Mouse (Mus musculus): ENCODE measurements around the gene Hist1h2bh. TPM values are rescaled to one million over a fixed set of nuclear protein-coding genes. Genes with fewer than 3 reads are reported as not detected.
A peak's percentile ranks its signal among the peaks of the same experiment; 100 is the strongest.
"Not testable (repeated sequence)": the region's sequence is repeated elsewhere in the genome, so short reads cannot be mapped to it uniquely, and the experiment has no call there.

Gene Hist1h2bh
- polyA plus RNA-seq, 1 experiment from 2014 or later = 0.95 TPM

GRCm38 (mm10) chr13:23554925-23555838 lies 12.0 kb upstream of the Hist1h2bh start:
- H3K4me1 ChIP-seq = peaks cover 23% of the 10 kb centered on the region
- ATAC-seq (ENCODE audit: low FRiP score) = peak; percentile 88
- WGBS = under 1% methylated on average over 54 of the region's 54 CpGs
- peak overlapping the region; percentile 56 for H3K4me3 ChIP-seq (replicated peaks)
- H3K36me3 ChIP-seq (replicated peaks) = no peaks in the 10 kb centered on the region
- peak overlapping the region; percentile 99 for H3K27ac ChIP-seq
- H3K9me3 ChIP-seq = no peaks in the 10 kb centered on the region
- H3K4me2 ChIP-seq = peak overlapping the region; percentile 93
- no peaks in the 10 kb centered on the region for H3K27me3 ChIP-seq
- H3K9ac ChIP-seq = peak overlapping the region; percentile 89

DNA sequence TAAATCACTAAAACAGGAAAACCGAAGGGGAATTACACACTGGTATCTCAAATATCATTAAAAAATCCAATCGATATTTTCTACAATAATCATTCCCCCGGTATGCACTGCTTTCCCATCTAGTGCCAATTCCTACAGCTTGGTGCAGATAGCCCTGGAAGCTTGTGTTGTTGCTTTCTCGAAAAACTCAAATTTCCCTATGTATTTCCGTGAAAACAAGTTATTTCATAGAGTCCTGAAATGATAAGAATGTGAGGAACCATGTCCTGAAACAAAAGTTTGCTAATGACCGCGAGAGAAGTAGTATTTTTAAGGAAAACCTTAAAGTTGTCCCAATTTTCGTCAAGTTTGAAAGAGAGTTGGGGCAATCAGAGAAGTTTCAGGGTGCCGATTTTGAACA lies 11.2 kb upstream of the Hist1h2bh start:
- Histone ChIP-seq H3K27ac (peak overlapping the region; percentile 99), H3K4me3 (replicated peaks) (peak overlapping the region; percentile 56), H3K4me2 (peak overlapping the region; percentile 93), H3K4me1 (peaks cover 23% of the 10 kb centered on the region), H3K27me3 (no peaks in the 10 kb centered on the region), H3K9ac (peak overlapping the region; percentile 89), H3K36me3 (replicated peaks) (no peaks in the 10 kb centered on the region), H3K9me3 (no peaks in the 10 kb centered on the region)
- 26% methylated on average over 9 of the region's 9 CpGs for WGBS
- no peak for ATAC-seq (ENCODE audit: low FRiP score)

GRCm38 (mm10) chr13:23552962-23553361 lies 9.8 kb upstream of the Hist1h2bh start, which contains the start of gene Hist1h1d:
Hist1h1d (plus strand) TSS chr13:23553262.
- Histone ChIP-seq H3K4me3 (replicated peaks) (no peak within 1 kb of the TSS), H3K27ac (peak within 1 kb of the TSS; percentile 99), H3K27me3 (no peaks in the 10 kb centered on the region)

GRCm38 (mm10) chr13:23551931-23552914 lies 9.0 kb upstream of the Hist1h2bh start:
- H3K9me3 ChIP-seq = no peaks in the 10 kb centered on the region
- H3K4me3 ChIP-seq (replicated peaks) = peak overlapping the region; percentile 45
- H3K27me3 ChIP-seq = no peaks in the 10 kb centered on the region
- H3K27ac ChIP-seq = peak overlapping the region; percentile 94
- peak overlapping the region; percentile 58 for H3K4me2 ChIP-seq
- 0 out of 2 replicates have a peak overlapping the region, but pooled peaks have one; percentile 67 for H3K9ac ChIP-seq
- no peaks in the 10 kb centered on the region for H3K36me3 ChIP-seq (replicated peaks)
- peaks cover 23% of the 10 kb centered on the region for H3K4me1 ChIP-seq
- WGBS = 46% methylated on average over 8 of the region's 8 CpGs
- no peak for ATAC-seq (ENCODE audit: low FRiP score)

More at GRCm38 (mm10) chr13:23552962-23553361, 9.8 kb upstream of the Hist1h2bh start, which contains the start of gene Hist1h1d:
- ATAC-seq (ENCODE audit: low FRiP score) = no peak
- Histone ChIP-seq H3K4me1 (peaks cover 23% of the 10 kb centered on the region), H3K36me3 (replicated peaks) (no peaks in the 10 kb centered on the region), H3K9ac (no peak within 1 kb of the TSS), H3K4me2 (peak within 1 kb of the TSS; percentile 93), H3K9me3 (no peaks in the 10 kb centered on the region)

DNA sequence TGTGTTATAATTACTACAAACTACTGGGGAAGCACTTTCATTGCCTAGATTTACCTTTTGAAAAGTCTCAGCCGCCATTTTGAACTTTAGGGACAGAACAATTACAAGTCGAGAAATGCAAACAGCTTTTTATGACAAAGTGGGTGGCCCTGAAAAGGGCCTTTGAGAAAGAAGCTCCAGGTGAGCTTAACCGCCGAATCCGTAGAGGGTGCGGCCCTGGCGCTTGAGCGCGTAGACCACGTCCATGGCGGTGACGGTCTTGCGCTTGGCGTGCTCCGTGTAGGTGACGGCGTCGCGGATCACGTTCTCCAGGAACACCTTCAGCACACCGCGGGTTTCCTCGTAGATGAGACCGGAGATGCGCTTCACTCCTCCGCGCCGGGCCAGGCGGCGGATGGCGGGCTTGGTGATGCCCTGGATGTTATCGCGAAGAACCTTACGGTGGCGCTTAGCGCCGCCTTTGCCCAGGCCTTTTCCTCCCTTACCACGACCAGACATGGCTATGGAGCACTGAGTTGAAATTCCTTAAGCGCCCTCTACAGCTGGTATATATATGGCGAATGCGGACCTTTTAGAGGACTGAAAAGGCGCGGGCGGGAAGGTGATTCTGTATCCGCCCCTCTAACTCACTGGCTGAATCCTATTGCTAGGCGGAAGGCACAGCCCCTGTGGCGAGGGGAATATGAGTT lies 8.1 kb upstream of the Hist1h2bh start, which contains the start of gene Hist1h4f:
Hist1h4f (minus strand) TSS at position 503 of the 689 bp plus-strand sequence.
- Histone ChIP-seq H3K9ac (peak within 1 kb of the TSS; percentile 67), H3K4me3 (replicated peaks) (peak within 1 kb of the TSS; percentile 45), H3K27ac (peak within 1 kb of the TSS; percentile 94), H3K4me2 (peak within 1 kb of the TSS; percentile 58), H3K4me1 (peaks cover 18% of the 10 kb centered on the region)
- under 1% methylated on average over 47 of the region's 47 CpGs for WGBS
- not testable (repeated sequence) for H3K27me3 ChIP-seq; H3K36me3 ChIP-seq (replicated peaks); H3K9me3 ChIP-seq
- ATAC-seq (ENCODE audit: low FRiP score) = peak; percentile 84

DNA sequence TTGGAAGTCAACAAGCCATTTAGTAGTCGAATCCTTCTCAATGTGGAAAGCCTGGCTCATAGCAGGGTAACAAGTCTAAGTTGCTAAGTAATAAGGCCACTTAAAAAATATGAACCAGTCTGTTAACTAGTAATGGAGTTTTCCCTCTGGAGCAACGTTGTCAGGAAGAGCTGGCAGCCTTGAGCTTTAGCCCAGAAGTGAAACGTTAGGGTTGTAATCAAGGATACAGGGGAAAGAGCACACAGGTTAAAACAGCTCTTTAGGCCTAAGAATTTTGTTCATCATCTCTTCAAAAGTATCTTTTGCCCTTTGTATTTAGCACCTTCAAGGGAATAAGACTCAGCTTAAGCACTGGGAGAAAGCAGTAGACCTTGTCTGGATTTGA lies 7.6 kb upstream of the Hist1h2bh start:
- H3K4me3 ChIP-seq (replicated peaks) = peak overlapping the region; percentile 45
- peaks cover 18% of the 10 kb centered on the region; the same call in 1 of the 2 replicates for H3K4me1 ChIP-seq
- no peaks in the 10 kb centered on the region for H3K36me3 ChIP-seq (replicated peaks)
- H3K27ac ChIP-seq = peak overlapping the region; percentile 94
- no peak for ATAC-seq (ENCODE audit: low FRiP score)
- peak overlapping the region; percentile 67 for H3K9ac ChIP-seq
- H3K9me3 ChIP-seq = no peaks in the 10 kb centered on the region
- no peaks in the 10 kb centered on the region for H3K27me3 ChIP-seq
- 7% methylated on average over 3 of the region's 3 CpGs for WGBS
- H3K4me2 ChIP-seq = peak overlapping the region; percentile 58

- no peak for ATAC-seq (ENCODE audit: low FRiP score)
- Histone ChIP-seq H3K4me1 (peaks cover 17% of the 10 kb centered on the region), H3K36me3 (replicated peaks) (no peaks in the 10 kb centered on the region), H3K27me3 (no peaks in the 10 kb centered on the region), H3K9ac (no peak overlapping the region), H3K4me3 (replicated peaks) (no peak overlapping the region), H3K27ac (peak overlapping the region; percentile 14), H3K4me2 (no peak overlapping the region), H3K9me3 (no peaks in the 10 kb centered on the region)
- WGBS = 81% methylated on average over 5 of the region's 5 CpGs
These were observed 3.5 kb upstream of the Hist1h2bh start for GRCm38 (mm10) chr13:23546694-23547093.

- Histone ChIP-seq H3K4me1 (peaks cover 10% of the 10 kb centered on the region; the same call in 1 of the 2 replicates), H3K4me2 (peak overlapping the region; percentile 62), H3K9ac (peak overlapping the region; percentile 57; the same call in 1 of the 2 replicates), H3K27ac (peak overlapping the region; percentile 94), H3K4me3 (replicated peaks) (peak overlapping the region; percentile 47)
- 1% methylated on average over 13 of the region's 14 CpGs for WGBS
- not testable (repeated sequence) for H3K9me3 ChIP-seq; H3K27me3 ChIP-seq; H3K36me3 ChIP-seq (replicated peaks)
- peak; percentile 1; the same call in 1 of the 2 replicates for ATAC-seq (ENCODE audit: low FRiP score)
These were observed 1.6 kb upstream of the Hist1h2bh start for GRCm38 (mm10) chr13:23544787-23545120.

GRCm38 (mm10) chr13:23543965-23544786 lies 984 bp upstream of the Hist1h2bh start, which contains the start of gene Hist1h3f:
Hist1h3f (plus strand) TSS chr13:23544052.
- H3K36me3 ChIP-seq (replicated peaks) = no peaks in the 10 kb centered on the region
- H3K4me2 ChIP-seq = peak within 1 kb of the TSS; percentile 62
- WGBS = under 1% methylated on average over 25 of the region's 45 CpGs
- H3K9me3 ChIP-seq = no peaks in the 10 kb centered on the region
- peak; percentile 95 for ATAC-seq (ENCODE audit: low FRiP score)
- H3K27ac ChIP-seq = peak within 1 kb of the TSS; percentile 94
- H3K4me3 ChIP-seq (replicated peaks) = peak within 1 kb of the TSS; percentile 47
- peaks cover 10% of the 10 kb centered on the region; the same call in 1 of the 2 replicates for H3K4me1 ChIP-seq
- H3K9ac ChIP-seq = peak within 1 kb of the TSS; percentile 61
- H3K27me3 ChIP-seq = no peaks in the 10 kb centered on the region

DNA sequence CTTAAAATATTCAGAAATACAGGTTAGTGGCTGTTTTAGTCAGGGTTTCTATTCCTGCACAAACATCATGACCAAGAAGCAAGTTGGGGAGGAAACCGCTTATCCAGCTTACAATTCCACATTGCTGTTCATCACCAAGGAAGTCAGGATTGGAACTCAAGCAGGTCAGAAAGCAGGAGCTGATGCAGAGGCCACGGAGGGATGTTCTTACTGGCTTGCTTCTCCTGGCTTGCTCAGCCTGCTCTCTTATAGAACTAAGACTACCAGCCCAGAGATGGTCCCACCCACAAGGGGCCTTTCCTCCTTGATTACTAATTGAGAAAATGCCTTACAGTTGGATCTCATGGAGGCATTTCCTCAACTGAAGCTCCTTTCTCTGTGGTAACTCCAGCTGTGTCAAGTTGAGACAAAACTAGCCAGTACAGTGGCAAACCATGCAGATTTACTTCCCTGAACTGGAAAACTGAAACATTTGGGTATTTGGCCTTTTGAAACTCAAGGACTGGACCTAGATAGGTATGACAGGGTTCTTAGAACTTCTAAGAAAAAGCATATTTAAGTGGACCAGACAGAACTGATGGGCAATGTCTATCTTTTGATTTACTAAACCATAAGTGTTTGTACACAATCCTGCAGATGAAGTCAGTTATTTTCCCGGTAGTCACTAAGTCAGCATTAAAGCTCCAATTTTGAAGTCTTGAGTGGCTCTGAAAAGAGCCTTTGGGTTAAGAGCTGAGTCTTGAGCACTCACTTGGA lies 789 bp downstream of the Hist1h2bh start:
- Histone ChIP-seq H3K4me2 (peak overlapping the region; percentile 62), H3K27ac (peak overlapping the region; percentile 91), H3K9ac (peak overlapping the region; percentile 61), H3K4me1 (peaks cover 12% of the 10 kb centered on the region; the same call in 1 of the 2 replicates), H3K4me3 (replicated peaks) (peak overlapping the region; percentile 45)
- WGBS = 5% methylated on average over 3 of the region's 3 CpGs
- not testable (repeated sequence) for H3K27me3 ChIP-seq; H3K9me3 ChIP-seq; ATAC-seq (ENCODE audit: low FRiP score); H3K36me3 ChIP-seq (replicated peaks)
